ENCODE assay signal across 15 mouse cellular contexts in genomic region chr3:100494912-100495311, GRCm38 (mm10).
"Had no signal": no experiment of that assay in that cellular context is flagged by ENCODE, and none has a peak within 500 bp of the region (broad histone marks: within the 10 kb centered on the region; RNA-seq: fewer than 3 reads in every experiment).

No protein-coding gene starts in this region.

- H3K9ac ChIP-seq: intestine, embryonic 15.5 days; kidney, embryonic 15.5 days; liver, embryonic 13.5 days; lung, embryonic 15.5 days; midbrain, embryonic 13.5 days had no signal

- H3K9me3 ChIP-seq: intestine, embryonic 15.5 days; kidney, embryonic 15.5 days; liver, embryonic 13.5 days; lung, embryonic 15.5 days; midbrain, embryonic 10.5 days; midbrain, embryonic 13.5 days had no signal

- ATAC-seq: intestine, embryonic 15.5 days; midbrain, embryonic 13.5 days; midbrain, embryonic 16.5 days had no signal

- H3K27me3 ChIP-seq: intestine, embryonic 15.5 days; lung, embryonic 15.5 days had no signal

- H3K27ac ChIP-seq: intestine, embryonic 15.5 days; kidney, embryonic 15.5 days; liver, embryonic 13.5 days; lung, embryonic 15.5 days; macrophage; midbrain, embryonic 10.5 days; midbrain, embryonic 13.5 days had no signal

- H3K4me1 ChIP-seq: intestine, embryonic 15.5 days had no signal

- H3K36me3 ChIP-seq: intestine, embryonic 15.5 days; kidney, embryonic 15.5 days; liver, embryonic 13.5 days; lung, embryonic 15.5 days; midbrain, embryonic 10.5 days; midbrain, embryonic 13.5 days had no signal

- DNase-seq: kidney, adult 11 months; kidney, adult 8-10 months; kidney, postnatal 10 days; kidney, postnatal 36 days; liver, embryonic 13.5 days; thymus, postnatal 25 days had no signal

- H3K4me2 ChIP-seq: intestine, embryonic 15.5 days; kidney, embryonic 15.5 days; liver, embryonic 13.5 days; lung, embryonic 15.5 days; midbrain, embryonic 13.5 days had no signal

- H3K4me3 ChIP-seq: intestine, embryonic 15.5 days; kidney, embryonic 15.5 days; liver, embryonic 13.5 days; lung, embryonic 15.5 days; megakaryocyte, embryonic 14.5 days; midbrain, embryonic 10.5 days; midbrain, embryonic 13.5 days; myocyte had no signal
